Mouse (Mus musculus) lung, adult 2 months (tissue): Measurements from ENCODE around the gene Eif4a1.
"Not testable (repeated sequence)": the region's sequence is repeated elsewhere in the genome, so short reads cannot be mapped to it uniquely, and the experiment has no call there.

Experiments
- CTCF ChIP-seq: fragments of 200-500 bp; IDR thresholded peaks from 2 replicates; pipeline ENCODE4 v1.5.1; 2011; ENCODE audit warnings: mild to moderate bottlenecking, low read length, control low read depth; ENCODE audit not compliant: insufficient read depth
- POLR2A ChIP-seq: fragments of 200-500 bp; IDR thresholded peaks from 2 replicates; pipeline ENCODE4 v1.6.1; 2011; ENCODE audit warnings: low read depth, mild to moderate bottlenecking, control low read depth, low read length, borderline replicate concordance; ENCODE audit errors: extremely low read depth

- TF ChIP-seq CTCF, POLR2A: not testable (repeated sequence)
Measured at GRCm38 (mm10) chr11:69703381-69703780, 31.2 kb upstream of the Eif4a1 start.
